Mouse (Mus musculus) myocyte (in vitro differentiated cells): ENCODE measurements at regions not wholly inside any gene's neighbourhood (a gene's known extent, or its start where the extent isn't known, plus 50 kb on each side); places are given as distances from the start of the nearest gene placed in this dataset.

Source experiments
- MAX ChIP-seq: IDR thresholded peaks from one replicate; pipeline ENCODE4 v1.6.1; 2011; ENCODE audit warnings: low read depth, mild to moderate bottlenecking, control low read depth
- MYOD1 ChIP-seq, 3 experiments: IDR thresholded peaks; one replicate each; pipeline ENCODE4 v1.6.1; 2011; ENCODE audit warnings: control low read depth in 2 of 3, low read depth in 2 of 3, mild to moderate bottlenecking in 2 of 3, moderate library complexity in 1 of 3; ENCODE audit not compliant: insufficient read length in 2 of 3, control insufficient read depth in 1 of 3
- MYOG ChIP-seq, 3 experiments: IDR thresholded peaks; one replicate each; pipeline ENCODE4 v1.6.1; 2011; ENCODE audit warnings: control low read depth in 2 of 3, low read depth in 2 of 3, mild to moderate bottlenecking in 2 of 3; ENCODE audit not compliant: insufficient read length in 2 of 3, control insufficient read depth in 1 of 3, insufficient read depth in 1 of 3
- POLR2A ChIP-seq: IDR thresholded peaks from one replicate; pipeline ENCODE4 v1.6.1; 2011; ENCODE audit warnings: low read depth, mild to moderate bottlenecking, control low read depth, moderate library complexity; ENCODE audit not compliant: insufficient read length
- POLR2AphosphoS2 ChIP-seq: IDR thresholded peaks from one replicate; pipeline ENCODE4 v1.6.1; 2011; ENCODE audit warnings: low read depth, control low read depth; ENCODE audit not compliant: insufficient read length
- SRF ChIP-seq: IDR thresholded peaks from one replicate; pipeline ENCODE4 v1.6.1; 2011; ENCODE audit warnings: low read depth; ENCODE audit not compliant: control insufficient read depth, insufficient read length
- TCF12 ChIP-seq: IDR thresholded peaks from one replicate; pipeline ENCODE4 v1.6.1; 2011; ENCODE audit warnings: mild to moderate bottlenecking, control low read depth; ENCODE audit not compliant: poor library complexity, insufficient read depth, severe bottlenecking

- no peak for TF ChIP-seq POLR2AphosphoS2
- no peak for TF ChIP-seq POLR2A
- TF ChIP-seq SRF: no peak
- no peak for TF ChIP-seq MAX
- no peak for TF ChIP-seq MYOG (IDR thresholded peaks at IDR 0.05; ENCODE audit: control insufficient read depth in 1 of 3, insufficient read depth in 1 of 3, insufficient read length in 2 of 3, low read depth in 2 of 3)
- TF ChIP-seq MYOD1 (IDR thresholded peaks at IDR 0.05; ENCODE audit: control insufficient read depth in 1 of 3, insufficient read length in 2 of 3, low read depth in 2 of 3): no peak
- no peak for TF ChIP-seq TCF12
These were observed 479.2 kb downstream of the Tns1 start for GRCm38 (mm10) chr1:73645011-73645410.
